ENCODE assay signal across 8 mouse cellular contexts in genomic region chr2:25224766-25225752, GRCm38 (mm10). TPM values are rescaled to one million over a fixed set of nuclear protein-coding genes. Genes with fewer than 3 reads are reported as not detected.
DNase-seq lines count a peak whose midpoint lies in the region; ATAC-seq and TF ChIP-seq lines count a peak whose summit lies in the region.

No protein-coding gene starts in this region.

- peak overlapping the region; percentile 50 for H3K4me2 ChIP-seq in lung, embryonic 15.5 days

- no peaks in the 10 kb centered on the region for H3K9me3 ChIP-seq in hindbrain, embryonic 10.5 days
- no peaks in the 10 kb centered on the region for H3K9me3 ChIP-seq in lung, embryonic 15.5 days

- TF ChIP-seq POLR2A in olfactory bulb, adult 2 months (IDR thresholded peaks at IDR 0.05; ENCODE audit: insufficient read depth, low read depth, low read length): 0 out of 2 replicates have a peak, but pooled peaks have one; percentile 45
- TF ChIP-seq POLR2A in thymus, adult 2 months (IDR thresholded peaks at IDR 0.05; ENCODE audit: control insufficient read depth, extremely low read depth, insufficient read depth, low read length, poor library complexity): 0 out of 2 replicates have a peak, but pooled peaks have one; percentile 75

- DNase-seq in NIH3T3 (ENCODE audit: low read depth): peak; percentile 99
- DNase-seq in cerebellum, postnatal 10 days: peak; percentile 98 to 99
- DNase-seq in frontal cortex, adult 2 months (ENCODE audit: extremely low spot score in 1 of 2, low spot score in 1 of 2): peak; percentile 99 to 100
- peak; percentile 99 for DNase-seq in hindbrain, embryonic 10.5 days (ENCODE audit: low spot score)
- DNase-seq in layer of hippocampus, adult 9-10 months (ENCODE audit: low spot score): peak; percentile 100
- peak; percentile 97 for DNase-seq in thymus, adult 2 months

- H3K4me3 ChIP-seq in hindbrain, embryonic 10.5 days: peak overlapping the region; percentile 90
- peak overlapping the region; percentile 98 for H3K4me3 ChIP-seq in lung, embryonic 15.5 days
- peak overlapping the region; percentile 90 for H3K4me3 ChIP-seq in olfactory bulb, adult 2 months (ENCODE audit: insufficient read depth, low read depth, low read length)
- H3K4me3 ChIP-seq in thymus, adult 2 months (ENCODE audit: control insufficient read depth, insufficient read depth, low read length): peak overlapping the region; percentile 54

- peak overlapping the region; percentile 56 for H3K9ac ChIP-seq in lung, embryonic 15.5 days

- 3% methylated on average over 41 of the region's 41 CpGs for WGBS in hindbrain, embryonic 10.5 days
- 2% methylated on average over 40 of the region's 41 CpGs for WGBS in lung, embryonic 15.5 days
- 1% methylated on average over 41 of the region's 41 CpGs for WGBS in olfactory bulb, adult 2 months
- WGBS in thymus, adult 2 months: 2% methylated on average over 41 of the region's 41 CpGs

- ATAC-seq in lung, embryonic 15.5 days (ENCODE audit: borderline replicate concordance, extremely low read depth, low FRiP score, low TSS enrichment): peak; percentile 95

- H3K36me3 ChIP-seq in hindbrain, embryonic 10.5 days: peaks cover 27% of the 10 kb centered on the region
- H3K36me3 ChIP-seq in lung, embryonic 15.5 days: peaks cover 7% of the 10 kb centered on the region
- 0 out of 2 replicates have a peak, but pooled peaks cover 3% of the 10 kb centered on the region for H3K36me3 ChIP-seq in thymus, adult 2 months (ENCODE audit: control insufficient read depth, insufficient read depth, low read length)

- no peak for TF ChIP-seq CTCF in olfactory bulb, adult 2 months (IDR thresholded peaks at IDR 0.05; ENCODE audit: insufficient read depth, low read depth, low read length)
- TF ChIP-seq CTCF in thymus, adult 2 months (IDR thresholded peaks at IDR 0.05; ENCODE audit: borderline replicate concordance, control insufficient read depth, extremely low read depth, insufficient read depth, low read length, poor library complexity): no peak

- peaks cover 46% of the 10 kb centered on the region for H3K4me1 ChIP-seq in hindbrain, embryonic 10.5 days (replicated peaks)
- H3K4me1 ChIP-seq in lung, embryonic 15.5 days: peaks cover 33% of the 10 kb centered on the region
- peaks cover 5% of the 10 kb centered on the region for H3K4me1 ChIP-seq in olfactory bulb, adult 2 months (ENCODE audit: control insufficient read depth, insufficient read depth, low read length)
- peaks cover 14% of the 10 kb centered on the region for H3K4me1 ChIP-seq in thymus, adult 2 months (replicated peaks; ENCODE audit: control insufficient read depth, insufficient read depth, low read length)

- H3K27ac ChIP-seq in hindbrain, embryonic 10.5 days: peak overlapping the region; percentile 97
- H3K27ac ChIP-seq in lung, embryonic 15.5 days: peak overlapping the region; percentile 99
- H3K27ac ChIP-seq in olfactory bulb, adult 2 months (ENCODE audit: insufficient read depth, low read depth, low read length): peak overlapping the region; percentile 97
- H3K27ac ChIP-seq in thymus, adult 2 months (ENCODE audit: control insufficient read depth, insufficient read depth, low read length): peak overlapping the region; percentile 84

- H3K27me3 ChIP-seq in hindbrain, embryonic 10.5 days (ENCODE audit: insufficient read depth, poor library complexity, severe bottlenecking): no peaks in the 10 kb centered on the region
- no peaks in the 10 kb centered on the region for H3K27me3 ChIP-seq in lung, embryonic 15.5 days
- no peaks in the 10 kb centered on the region for H3K27me3 ChIP-seq in thymus, adult 2 months (ENCODE audit: control insufficient read depth, insufficient read depth, low read length)

RNA-seq across cellular contexts. Expression of gene Tubb4b, which starts 0.6 kb away (rescaled TPM):
- polyA plus RNA-seq in frontal cortex, adult 2 months (2012; rRNA removed): 499 and 548 TPM in 2 replicates
- polyA plus RNA-seq in hindbrain, embryonic 10.5 days (2016; fragmentation: Nextera tagmentation; extraction: Ambion mirVana): 655 and 693 TPM in 2 replicates
- polyA plus RNA-seq in lung, embryonic 15.5 days (2015; fragmentation: Nextera tagmentation; extraction: Ambion mirVana): 704 and 709 TPM in 2 replicates
- 193 TPM in 1 of 2 replicates, not detected in the other for polyA plus RNA-seq in olfactory bulb, adult 2 months (2012; ENCODE audit: insufficient read depth, insufficient read length, low replicate concordance, missing spikeins)
- 613 and 694 TPM in 2 replicates for polyA plus RNA-seq in thymus, adult 2 months (2012; rRNA removed)

RNA-seq across cellular contexts. Expression of gene Fam166a, which starts 6.5 kb away (rescaled TPM):
- polyA plus RNA-seq in frontal cortex, adult 2 months (2012; rRNA removed): 0.16 and 0.19 TPM in 2 replicates
- polyA plus RNA-seq in hindbrain, embryonic 10.5 days (2016; fragmentation: Nextera tagmentation; extraction: Ambion mirVana): not detected in 2 replicates
- polyA plus RNA-seq in lung, embryonic 15.5 days (2015; fragmentation: Nextera tagmentation; extraction: Ambion mirVana): 0.69 and 1.4 TPM in 2 replicates
- not detected in 2 replicates for polyA plus RNA-seq in olfactory bulb, adult 2 months (2012; ENCODE audit: insufficient read depth, insufficient read length, low replicate concordance, missing spikeins)
- polyA plus RNA-seq in thymus, adult 2 months (2012; rRNA removed): 0.11 and 0.12 TPM in 2 replicates

RNA-seq across cellular contexts. Expression of gene Slc34a3, which starts 9.1 kb away (rescaled TPM):
- 0.08 and 0.15 TPM in 2 replicates for polyA plus RNA-seq in frontal cortex, adult 2 months (2012; rRNA removed)
- not detected in 2 replicates for polyA plus RNA-seq in hindbrain, embryonic 10.5 days (2016; fragmentation: Nextera tagmentation; extraction: Ambion mirVana)
- polyA plus RNA-seq in lung, embryonic 15.5 days (2015; fragmentation: Nextera tagmentation; extraction: Ambion mirVana): not detected in 2 replicates
- polyA plus RNA-seq in olfactory bulb, adult 2 months (2012; ENCODE audit: insufficient read depth, insufficient read length, low replicate concordance, missing spikeins): not detected in 2 replicates
- polyA plus RNA-seq in thymus, adult 2 months (2012; rRNA removed): 0.05 and 0.15 TPM in 2 replicates

RNA-seq across cellular contexts. Expression of gene Stpg3, which starts 10.6 kb away (rescaled TPM):
- polyA plus RNA-seq in frontal cortex, adult 2 months (2012; rRNA removed): 0.06 and 0.15 TPM in 2 replicates
- polyA plus RNA-seq in hindbrain, embryonic 10.5 days (2016; fragmentation: Nextera tagmentation; extraction: Ambion mirVana): not detected in 2 replicates
- polyA plus RNA-seq in lung, embryonic 15.5 days (2015; fragmentation: Nextera tagmentation; extraction: Ambion mirVana): not detected in 2 replicates
- polyA plus RNA-seq in olfactory bulb, adult 2 months (2012; ENCODE audit: insufficient read depth, insufficient read length, low replicate concordance, missing spikeins): not detected in 2 replicates
- 0.12 TPM in 1 of 2 replicates, not detected in the other for polyA plus RNA-seq in thymus, adult 2 months (2012; rRNA removed)

RNA-seq across cellular contexts. Expression of gene Rnf224, which starts 11.5 kb away (rescaled TPM):
- not detected in 2 replicates for polyA plus RNA-seq in frontal cortex, adult 2 months (2012; rRNA removed)
- polyA plus RNA-seq in hindbrain, embryonic 10.5 days (2016; fragmentation: Nextera tagmentation; extraction: Ambion mirVana): not detected in 2 replicates
- not detected in 2 replicates for polyA plus RNA-seq in lung, embryonic 15.5 days (2015; fragmentation: Nextera tagmentation; extraction: Ambion mirVana)
- polyA plus RNA-seq in olfactory bulb, adult 2 months (2012; ENCODE audit: insufficient read depth, insufficient read length, low replicate concordance, missing spikeins): not detected in 2 replicates
- 0.05 TPM in 1 of 2 replicates, not detected in the other for polyA plus RNA-seq in thymus, adult 2 months (2012; rRNA removed)

Comparison
In these comparisons a context has a peak if more than half of its experiments do, and no peak if none do; other contexts are left out.
1. Peak in every context shown above with its lines: DNase-seq, ATAC-seq, H3K4me3 ChIP-seq and H3K27ac ChIP-seq.